ENCODE assay signal across 10 mouse cellular contexts in genomic region chr13:63335421-63336134, GRCm38 (mm10).
DNase-seq lines count a peak whose midpoint lies in the region; ATAC-seq lines count a peak whose summit lies in the region.
"Had no signal": no experiment of that assay in that cellular context is flagged by ENCODE, and none has a peak within 500 bp of the region (broad histone marks: within the 10 kb centered on the region; RNA-seq: fewer than 3 reads in every experiment).

No protein-coding gene starts in this region.

- no peak overlapping the region for H3K27ac ChIP-seq in liver, embryonic 12.5 days
- peak overlapping the region; percentile 51; the same call in 1 of the 2 replicates for H3K27ac ChIP-seq in kidney, embryonic 16.5 days (ENCODE audit: low read length)
- H3K27ac ChIP-seq in neural tube, embryonic 13.5 days (replicated peaks), result peak overlapping the region; percentile 49
- H3K27ac ChIP-seq: heart, embryonic 15.5 days had no signal

- H3K4me2 ChIP-seq in liver, embryonic 12.5 days, result no peak overlapping the region
- no peak overlapping the region for H3K4me2 ChIP-seq in kidney, embryonic 16.5 days (replicated peaks; ENCODE audit: low read depth, low read length)
- no peak overlapping the region for H3K4me2 ChIP-seq in neural tube, embryonic 13.5 days
- H3K4me2 ChIP-seq: heart, embryonic 15.5 days had no signal

- no peaks in the 10 kb centered on the region for H3K27me3 ChIP-seq in liver, embryonic 12.5 days (replicated peaks)
- H3K27me3 ChIP-seq in kidney, embryonic 16.5 days (ENCODE audit: insufficient read depth, low read length), result no peaks in the 10 kb centered on the region
- no peaks in the 10 kb centered on the region for H3K27me3 ChIP-seq in neural tube, embryonic 13.5 days
- H3K27me3 ChIP-seq: heart, embryonic 15.5 days had no signal

- DNase-seq in adrenal gland, adult (ENCODE audit: inconsistent age in 2 of 2, low spot score in 1 of 2), result peak; percentile 45 to 83
- DNase-seq in adrenal gland, adult 8-10 months, result no peak
- peak; percentile 29 for DNase-seq in liver
- DNase-seq in embryo, embryonic 9.5 days (ENCODE audit: extremely low spot score), result peak; percentile 67
- no peak for DNase-seq in ovary, adult 18-20 months (ENCODE audit: low spot score)

- no peak for ATAC-seq in liver, embryonic 12.5 days
- peak; percentile 37; the same call in 1 of the 2 replicates for ATAC-seq in kidney, embryonic 16.5 days (ENCODE audit: low FRiP score, low TSS enrichment)
- ATAC-seq in neural tube, embryonic 13.5 days (ENCODE audit: low read depth), result no peak

- peaks cover under 1% of the 10 kb centered on the region; the same call in 1 of the 2 replicates for H3K36me3 ChIP-seq in liver, embryonic 12.5 days
- H3K36me3 ChIP-seq in kidney, embryonic 16.5 days (ENCODE audit: insufficient read depth, low read length), result no peaks in the 10 kb centered on the region
- H3K36me3 ChIP-seq in neural tube, embryonic 13.5 days, result no peaks in the 10 kb centered on the region
- H3K36me3 ChIP-seq: heart, embryonic 15.5 days had no signal

- H3K4me3 ChIP-seq in liver, embryonic 12.5 days, result no peak overlapping the region
- no peak overlapping the region for H3K4me3 ChIP-seq in kidney, embryonic 16.5 days (ENCODE audit: low read length)
- no peak overlapping the region for H3K4me3 ChIP-seq in neural tube, embryonic 13.5 days
- H3K4me3 ChIP-seq: heart, embryonic 15.5 days; megakaryocyte, embryonic 14.5 days had no signal

- H3K9me3 ChIP-seq in liver, embryonic 12.5 days (replicated peaks), result no peaks in the 10 kb centered on the region
- no peaks in the 10 kb centered on the region for H3K9me3 ChIP-seq in kidney, embryonic 16.5 days (ENCODE audit: low read length)
- no peaks in the 10 kb centered on the region for H3K9me3 ChIP-seq in neural tube, embryonic 13.5 days
- H3K9me3 ChIP-seq: heart, embryonic 15.5 days; megakaryocyte, embryonic 14.5 days had no signal

- H3K4me1 ChIP-seq in liver, embryonic 12.5 days, result peaks cover 7% of the 10 kb centered on the region; the same call in 1 of the 2 replicates
- H3K4me1 ChIP-seq in kidney, embryonic 16.5 days (ENCODE audit: insufficient read depth, low read length), result peaks cover 23% of the 10 kb centered on the region
- peaks cover 27% of the 10 kb centered on the region for H3K4me1 ChIP-seq in neural tube, embryonic 13.5 days (replicated peaks)
- H3K4me1 ChIP-seq: heart, embryonic 15.5 days; megakaryocyte, embryonic 14.5 days had no signal

- 55% methylated on average over 4 of the region's 4 CpGs for WGBS in liver, embryonic 12.5 days (ENCODE audit: insufficient replicate concordance)
- WGBS in kidney, embryonic 16.5 days, result 55% methylated on average over 4 of the region's 4 CpGs
- WGBS in neural tube, embryonic 13.5 days, result 64% methylated on average over 4 of the region's 4 CpGs

- no peak overlapping the region for H3K9ac ChIP-seq in liver, embryonic 12.5 days
- no peak overlapping the region for H3K9ac ChIP-seq in kidney, embryonic 16.5 days (replicated peaks; ENCODE audit: low read length)
- no peak overlapping the region for H3K9ac ChIP-seq in neural tube, embryonic 13.5 days
- H3K9ac ChIP-seq: heart, embryonic 15.5 days had no signal

Comparison
In these comparisons a context has a peak if more than half of its experiments do, and no peak if none do; other contexts are left out.
1. DNase-seq: peak in adrenal gland, adult (2 of 2), liver (single experiment) and embryo, embryonic 9.5 days (single experiment); none in adrenal gland, adult 8-10 months (single experiment) and ovary, adult 18-20 months (single experiment).